Mouse (Mus musculus): ENCODE results near the gene Olfr394. TPM values are rescaled to one million over a fixed set of nuclear protein-coding genes. Genes with fewer than 3 reads are reported as not detected.

Gene Olfr394
- not detected for polyA plus RNA-seq (2014; fragmentation: Illumina TruSeq; extraction: RNeasy Lipid Tissue Mini Kit (QIAGEN cat#74804); ENCODE audit: low replicate concordance)

DNA sequence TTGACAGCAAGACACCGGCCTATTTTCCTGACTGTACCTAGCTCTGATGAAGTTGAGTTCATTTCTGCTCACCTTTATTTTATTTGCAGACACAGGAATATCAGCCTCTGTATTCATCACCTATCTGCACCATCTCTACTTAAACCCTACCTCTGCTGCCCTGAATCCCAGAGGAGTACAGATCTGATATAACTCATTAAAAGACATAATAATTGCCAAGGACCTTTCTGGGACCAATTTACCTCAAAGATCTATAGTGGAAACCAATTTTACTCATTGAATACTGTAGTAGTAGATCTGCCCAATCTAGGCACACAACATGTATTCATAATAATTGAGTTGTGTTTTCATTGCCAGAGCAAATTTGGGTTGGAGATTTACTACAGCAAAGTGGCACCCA lies at the start of gene Olfr394:
Olfr394 (minus strand) TSS at position 101 of the 400 bp plus-strand sequence.

DNA sequence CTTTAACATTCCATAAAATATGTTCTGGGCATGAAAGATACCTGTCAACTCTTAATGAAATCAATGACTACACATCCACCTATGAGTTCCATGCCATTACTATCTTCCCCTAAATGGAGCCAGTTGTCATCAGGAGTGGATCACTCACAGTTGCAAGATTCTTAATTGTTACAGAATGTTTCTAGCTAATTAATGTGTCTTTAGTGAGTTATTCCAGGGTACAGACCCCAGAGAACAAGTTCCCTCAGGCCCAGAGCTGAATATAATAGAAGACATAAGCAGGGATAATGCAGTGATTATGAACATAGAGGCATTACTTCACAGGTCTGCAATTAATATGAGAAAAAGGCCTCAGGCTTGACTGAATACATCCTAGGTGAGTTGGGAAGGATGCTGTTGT lies 45.8 kb upstream of the Olfr394 start, which contains the start of gene Olfr23:
Olfr23 (plus strand) TSS at position 301 of the 400 bp plus-strand sequence.

DNA sequence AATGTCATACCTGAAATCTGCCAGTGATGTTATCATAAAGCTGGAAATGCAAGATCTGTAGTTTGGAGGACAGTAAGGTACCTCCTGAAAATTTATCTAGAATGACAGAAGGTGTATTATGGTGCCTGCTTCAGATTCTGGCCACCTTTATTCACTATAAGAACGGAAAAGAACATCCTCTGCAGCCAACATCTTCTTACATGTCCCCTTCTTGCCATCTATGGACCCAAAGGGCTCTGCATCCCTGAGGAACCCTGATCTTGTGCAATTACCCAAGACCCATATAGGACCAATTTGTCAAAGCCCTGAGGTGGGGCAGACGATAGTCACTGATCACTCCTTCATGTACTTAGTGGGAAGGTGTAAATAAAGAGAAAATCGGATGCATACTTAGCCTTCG lies 18.6 kb upstream of the Olfr394 start, which contains the start of gene Olfr395:
Olfr395 (minus strand) TSS at position 101 of the 400 bp plus-strand sequence.

DNA sequence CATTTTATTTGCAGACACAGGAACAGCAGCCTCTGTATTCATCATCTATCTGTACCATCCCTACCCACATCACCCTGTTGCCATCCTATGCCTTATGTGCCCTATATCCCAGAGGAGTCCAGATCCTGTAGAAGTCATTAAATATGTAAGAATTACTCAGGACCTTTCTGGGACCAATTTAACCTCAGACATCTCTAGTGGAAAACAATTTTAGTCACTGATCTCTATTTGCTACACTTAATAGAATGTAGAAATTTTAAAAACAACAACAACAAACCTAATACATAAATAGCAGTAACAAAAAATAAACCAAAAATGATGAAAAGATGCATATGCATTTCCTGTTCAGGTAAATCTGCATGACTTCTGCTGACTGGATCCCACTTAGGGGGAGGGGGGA lies 39.2 kb downstream of the Olfr394 start, which contains the start of gene Olfr393:
Olfr393 (minus strand) TSS at position 101 of the 400 bp plus-strand sequence.

Other genes with a start within 250 kb of the Olfr394 start
- gene Zfp735, start 202.0 kb downstream of the Olfr394 start, polyA plus RNA-seq (2014; fragmentation: Illumina TruSeq; extraction: RNeasy Lipid Tissue Mini Kit (QIAGEN cat#74804); ENCODE audit: low replicate concordance) = not detected
- gene Olfr389, start 110.1 kb downstream of the Olfr394 start, polyA plus RNA-seq (2014; fragmentation: Illumina TruSeq; extraction: RNeasy Lipid Tissue Mini Kit (QIAGEN cat#74804); ENCODE audit: low replicate concordance) = not detected
- gene Olfr390, start 107.8 kb downstream of the Olfr394 start, polyA plus RNA-seq (2014; fragmentation: Illumina TruSeq; extraction: RNeasy Lipid Tissue Mini Kit (QIAGEN cat#74804); ENCODE audit: low replicate concordance) = not detected
- not detected for gene Olfr391-ps, start 87.7 kb downstream of the Olfr394 start, polyA plus RNA-seq (2014; fragmentation: Illumina TruSeq; extraction: RNeasy Lipid Tissue Mini Kit (QIAGEN cat#74804); ENCODE audit: low replicate concordance)
- gene Olfr392, start 73.7 kb downstream of the Olfr394 start, polyA plus RNA-seq (2014; fragmentation: Illumina TruSeq; extraction: RNeasy Lipid Tissue Mini Kit (QIAGEN cat#74804); ENCODE audit: low replicate concordance) = not detected
- gene Olfr393, start 39.3 kb downstream of the Olfr394 start, polyA plus RNA-seq (2014; fragmentation: Illumina TruSeq; extraction: RNeasy Lipid Tissue Mini Kit (QIAGEN cat#74804); ENCODE audit: low replicate concordance) = not detected
- not detected for gene Olfr395, start 18.5 kb upstream of the Olfr394 start, polyA plus RNA-seq (2014; fragmentation: Illumina TruSeq; extraction: RNeasy Lipid Tissue Mini Kit (QIAGEN cat#74804); ENCODE audit: low replicate concordance)
- not detected for gene Olfr23, start 45.9 kb upstream of the Olfr394 start, polyA plus RNA-seq (2014; fragmentation: Illumina TruSeq; extraction: RNeasy Lipid Tissue Mini Kit (QIAGEN cat#74804); ENCODE audit: low replicate concordance)
- not detected for gene Olfr397, start 70.0 kb upstream of the Olfr394 start, polyA plus RNA-seq (2014; fragmentation: Illumina TruSeq; extraction: RNeasy Lipid Tissue Mini Kit (QIAGEN cat#74804); ENCODE audit: low replicate concordance)
- not detected for gene Olfr398, start 99.6 kb upstream of the Olfr394 start, polyA plus RNA-seq (2014; fragmentation: Illumina TruSeq; extraction: RNeasy Lipid Tissue Mini Kit (QIAGEN cat#74804); ENCODE audit: low replicate concordance)
- gene Olfr139, start 165.8 kb upstream of the Olfr394 start, polyA plus RNA-seq (2014; fragmentation: Illumina TruSeq; extraction: RNeasy Lipid Tissue Mini Kit (QIAGEN cat#74804); ENCODE audit: low replicate concordance) = not detected
- not detected for gene Olfr399, start 165.8 kb upstream of the Olfr394 start, polyA plus RNA-seq (2014; fragmentation: Illumina TruSeq; extraction: RNeasy Lipid Tissue Mini Kit (QIAGEN cat#74804); ENCODE audit: low replicate concordance)
- gene Zfp616, start 179.2 kb upstream of the Olfr394 start, polyA plus RNA-seq (2014; fragmentation: Illumina TruSeq; extraction: RNeasy Lipid Tissue Mini Kit (QIAGEN cat#74804); ENCODE audit: low replicate concordance) = not detected
- gene Olfr401, start 222.9 kb upstream of the Olfr394 start, polyA plus RNA-seq (2014; fragmentation: Illumina TruSeq; extraction: RNeasy Lipid Tissue Mini Kit (QIAGEN cat#74804); ENCODE audit: low replicate concordance) = not detected